33 mouse cellular contexts compared by ENCODE assay signal in genomic region chr8:105993226-105993625, GRCm38 (mm10). TPM values are rescaled to one million over a fixed set of nuclear protein-coding genes. Genes with fewer than 3 reads are reported as not detected.
DNase-seq lines count a peak whose midpoint lies in the region; ATAC-seq and TF ChIP-seq lines count a peak whose summit lies in the region.
"Had no signal": no experiment of that assay in that cellular context is flagged by ENCODE, and none has a peak within 500 bp of the region (broad histone marks: within the 10 kb centered on the region; RNA-seq: fewer than 3 reads in every experiment).

No protein-coding gene starts in this region.

- H3K36me3 ChIP-seq in liver, embryonic 14.5 days (replicated peaks; ENCODE audit: control insufficient read depth, insufficient read depth, low read depth): no peaks in the 10 kb centered on the region
- H3K36me3 ChIP-seq in CH12.LX (replicated peaks in 1 of 2; ENCODE audit: control insufficient read depth in 1 of 2, insufficient read depth in 1 of 2, low read length in 1 of 2): no peaks in the 10 kb centered on the region
- H3K36me3 ChIP-seq in liver, embryonic 16.5 days (ENCODE audit: control insufficient read depth, insufficient read depth): no peaks in the 10 kb centered on the region
- H3K36me3 ChIP-seq: embryonic facial prominence, embryonic 10.5 days; embryonic facial prominence, embryonic 13.5 days; forebrain, embryonic 12.5 days; forebrain, embryonic 15.5 days; G1E; heart, embryonic 13.5 days had no signal

- no peaks in the 10 kb centered on the region for H3K79me2 ChIP-seq in CH12.LX (replicated peaks; ENCODE audit: control insufficient read depth, extremely low read depth, insufficient read depth, poor library complexity, severe bottlenecking)

- TF ChIP-seq EP300 in liver, embryonic 14.5 days (IDR thresholded peaks at IDR 0.05; ENCODE audit: low read depth): no peak
- TF ChIP-seq EP300 in CH12.LX (IDR thresholded peaks at IDR 0.05; ENCODE audit: low read length): no peak

- no peak for DNase-seq in liver, embryonic 14.5 days (ENCODE audit: low read depth in 3 of 3, low spot score in 3 of 3)
- no peak for DNase-seq in liver
- DNase-seq in CH12.LX (ENCODE audit: extremely low read depth): no peak
- no peak for DNase-seq in adrenal gland, postnatal 25 days
- DNase-seq in cerebellum, postnatal 36 days: no peak
- DNase-seq: adrenal gland, postnatal 10 days; cerebellum, adult 11 months; cerebellum, adult 2 months; cerebellum, adult 9-11 months; cerebellum, postnatal 25 days; embryo, embryonic 11 days; gastrocnemius, postnatal 25 days; heart, adult 18-20 months; heart, postnatal 14 days; heart, postnatal 4 days had no signal

- no peaks in the 10 kb centered on the region; the same call in 1 of the 2 replicates for H3K27me3 ChIP-seq in liver, embryonic 14.5 days (ENCODE audit: control insufficient read depth, insufficient read depth, low read length)
- peaks cover 2% of the 10 kb centered on the region for H3K27me3 ChIP-seq in CH12.LX (replicated peaks)
- H3K27me3 ChIP-seq in liver, embryonic 16.5 days (ENCODE audit: control insufficient read depth, insufficient read depth, low read depth, low read length): peaks cover 4% of the 10 kb centered on the region; the same call in 1 of the 2 replicates
- H3K27me3 ChIP-seq: embryonic facial prominence, embryonic 13.5 days; forebrain, embryonic 12.5 days; forebrain, embryonic 15.5 days; Patski had no signal

- no peak for TF ChIP-seq RAD21 in CH12.LX (IDR thresholded peaks at IDR 0.05; ENCODE audit: low read depth, low read length)

- ATAC-seq in liver, embryonic 14.5 days (ENCODE audit: insufficient read depth): peak; percentile 29; the same call in 1 of the 2 replicates
- peak; percentile 82 for ATAC-seq in liver, embryonic 16.5 days (ENCODE audit: low read depth)
- ATAC-seq: forebrain, embryonic 15.5 days; hindbrain, postnatal 0 days; Patski had no signal

- no peak overlapping the region for H3K27ac ChIP-seq in liver, embryonic 14.5 days
- H3K27ac ChIP-seq in CH12.LX (ENCODE audit: insufficient read depth, low read depth): no peak overlapping the region
- 0 out of 2 replicates have a peak overlapping the region, but pooled peaks have one; percentile 16 for H3K27ac ChIP-seq in liver, embryonic 16.5 days (ENCODE audit: low read length)
- H3K27ac ChIP-seq: embryonic facial prominence, embryonic 10.5 days; embryonic facial prominence, embryonic 13.5 days; forebrain, embryonic 12.5 days; forebrain, embryonic 15.5 days; heart, embryonic 13.5 days; hindbrain, embryonic 14.5 days; hindbrain, postnatal 0 days had no signal

- no peak for TF ChIP-seq POLR2A in CH12.LX (IDR thresholded peaks at IDR 0.05; ENCODE audit: low read depth, low read length)

- H3K4me3 ChIP-seq in liver, embryonic 14.5 days (ENCODE audit: insufficient read depth in 1 of 2, low read depth in 2 of 2, low read length in 2 of 2): no peak overlapping the region
- no peak overlapping the region for H3K4me3 ChIP-seq in CH12.LX (replicated peaks in 1 of 3; ENCODE audit: low read depth in 2 of 3, low read length in 2 of 3, poor library complexity in 1 of 3)
- no peak overlapping the region for H3K4me3 ChIP-seq in liver, embryonic 16.5 days (ENCODE audit: low read depth, low read length)
- H3K4me3 ChIP-seq: embryonic facial prominence, embryonic 10.5 days; embryonic facial prominence, embryonic 13.5 days; erythroblast, embryonic 14.5 days; forebrain, embryonic 12.5 days; forebrain, embryonic 15.5 days; heart, embryonic 13.5 days had no signal

- dilution Hi-C loops in CH12.LX (cut with MboI; ENCODE audit: extremely low pct_ligation_motif_present, extremely low pct_unique_long_range_greater_than_20kb, low sequenced_read_pairs): no loop called here

- WGBS in liver, embryonic 14.5 days (ENCODE audit: insufficient replicate concordance): 58% methylated on average over 4 of the region's 4 CpGs
- WGBS in liver, embryonic 16.5 days (ENCODE audit: insufficient replicate concordance): 50% methylated on average over 4 of the region's 4 CpGs

- H3K4me1 ChIP-seq in liver, embryonic 14.5 days (replicated peaks; ENCODE audit: control insufficient read depth in 2 of 2, insufficient read depth in 2 of 2, low read length in 1 of 2): peaks cover 0 to 3% of the 10 kb centered on the region in 2 experiments; a peak in 1 of 4 replicates
- peaks cover 16 to 44% of the 10 kb centered on the region in 2 experiments for H3K4me1 ChIP-seq in CH12.LX (ENCODE audit: control insufficient read depth in 1 of 2, insufficient read depth in 2 of 2)
- peaks cover 11% of the 10 kb centered on the region for H3K4me1 ChIP-seq in liver, embryonic 16.5 days (ENCODE audit: control insufficient read depth, low read depth, low read length)
- H3K4me1 ChIP-seq: embryonic facial prominence, embryonic 13.5 days; forebrain, embryonic 12.5 days had no signal

- in situ Hi-C loops in CH12.LX (cut with MboI; ENCODE audit: low pct_ligation_motif_present, low pct_unique_long_range_greater_than_20kb, low sequenced_read_pairs): loop anchor here (5.0 kb wide), 1 partner anchor 34 kb away; no protein-coding TSS in a partner anchor

- no peaks in the 10 kb centered on the region for H3K9me3 ChIP-seq in liver, embryonic 14.5 days (ENCODE audit: control insufficient read depth, low read length)
- H3K9me3 ChIP-seq in CH12.LX (replicated peaks; ENCODE audit: low read length): no peaks in the 10 kb centered on the region
- no peaks in the 10 kb centered on the region for H3K9me3 ChIP-seq in liver, embryonic 16.5 days (replicated peaks; ENCODE audit: control insufficient read depth, low read length)
- H3K9me3 ChIP-seq: embryonic facial prominence, embryonic 10.5 days; embryonic facial prominence, embryonic 13.5 days; forebrain, embryonic 12.5 days; forebrain, embryonic 15.5 days; G1E; heart, embryonic 13.5 days had no signal

- no peak overlapping the region for H3K9ac ChIP-seq in liver, embryonic 14.5 days (replicated peaks)
- H3K9ac ChIP-seq in CH12.LX (ENCODE audit: insufficient read depth, low read depth): no peak overlapping the region
- H3K9ac ChIP-seq in liver, embryonic 16.5 days (ENCODE audit: low read depth, low read length): no peak overlapping the region
- H3K9ac ChIP-seq: embryonic facial prominence, embryonic 13.5 days; forebrain, embryonic 12.5 days; forebrain, embryonic 15.5 days; heart, embryonic 13.5 days; hindbrain, embryonic 14.5 days had no signal

- TF ChIP-seq CTCF in liver, embryonic 14.5 days (IDR thresholded peaks at IDR 0.05; ENCODE audit: low read depth): no peak
- no peak for TF ChIP-seq CTCF in CH12.LX (conservative IDR thresholded peaks at IDR 0.05 in 1 of 2, IDR thresholded peaks at IDR 0.05 in 1 of 2; ENCODE audit: low read depth in 2 of 2, low read length in 2 of 2)

- no peak overlapping the region for H3K4me2 ChIP-seq in liver, embryonic 14.5 days (ENCODE audit: low read depth)
- H3K4me2 ChIP-seq in CH12.LX (ENCODE audit: insufficient read depth, low read depth, poor library complexity, severe bottlenecking): peak overlapping the region; percentile 83
- H3K4me2 ChIP-seq in liver, embryonic 16.5 days (ENCODE audit: low read depth, low read length): no peak overlapping the region
- H3K4me2 ChIP-seq: embryonic facial prominence, embryonic 13.5 days; forebrain, embryonic 12.5 days; forebrain, embryonic 15.5 days; heart, embryonic 13.5 days; hindbrain, embryonic 14.5 days had no signal

TF ChIP-seq in CH12.LX, 34 proteins besides CTCF, POLR2A, EP300 and RAD21 (continues in another document):
- TF ChIP-seq SMC3 (IDR thresholded peaks at IDR 0.05; ENCODE audit: low read depth, low read length) (no peak), TBP (conservative IDR thresholded peaks at IDR 0.05; ENCODE audit: low read depth, low read length) (no peak)

RNA-seq across cellular contexts. Expression of gene Dus2, which starts 2.1 kb away (rescaled TPM):
- polyA plus RNA-seq in liver, embryonic 14.5 days (2012; rRNA removed): 6.8 and 8.7 TPM in 2 replicates
- 9.8 and 10.5 TPM in 2 replicates for polyA plus RNA-seq in liver, embryonic 14.5 days (2014; fragmentation: Nextera tagmentation; extraction: Ambion mirVana)
- 20.9 and 23.2 TPM in 2 replicates for total RNA-seq in CH12.LX (2012; rRNA removed)
- total RNA-seq in CH12.LX (2014; rRNA removed): 20.7 and 23.6 TPM in 2 replicates
- polyA plus RNA-seq in CH12.LX (2012; ENCODE audit: insufficient read length, low read depth): 27.2 and 27.7 TPM in 2 replicates
- polyA plus RNA-seq in liver, embryonic 16.5 days (2015; fragmentation: Nextera tagmentation; extraction: Ambion mirVana): 10.5 and 10.9 TPM in 2 replicates
- 12.5 and 16.8 TPM in 2 replicates for total RNA-seq in adrenal gland, postnatal 25 days (2021)

RNA-seq across cellular contexts. Expression of gene Dpep2nb, which starts 12.5 kb away (rescaled TPM):
- polyA plus RNA-seq in liver, embryonic 14.5 days (2012; rRNA removed): not detected in 2 replicates
- not detected in 2 replicates for polyA plus RNA-seq in liver, embryonic 14.5 days (2014; fragmentation: Nextera tagmentation; extraction: Ambion mirVana)
- total RNA-seq in CH12.LX (2012; rRNA removed): not detected in 2 replicates
- total RNA-seq in CH12.LX (2014; rRNA removed): not detected in 2 replicates
- not detected in 2 replicates for polyA plus RNA-seq in CH12.LX (2012; ENCODE audit: insufficient read length, low read depth)
- not detected in 2 replicates for polyA plus RNA-seq in liver, embryonic 16.5 days (2015; fragmentation: Nextera tagmentation; extraction: Ambion mirVana)
- not detected in 2 replicates for total RNA-seq in adrenal gland, postnatal 25 days (2021)
- total RNA-seq: adrenal gland, adult 18-20 months; adrenal gland, postnatal 10 days; adrenal gland, postnatal 4 days; gastrocnemius, adult 8-10 months; gastrocnemius, postnatal 25 days; heart, adult 18-20 months; heart, postnatal 14 days; heart, postnatal 4 days; hindbrain, postnatal 0 days had no signal
- polyA plus RNA-seq: cerebellum, adult 2 months; embryonic facial prominence, embryonic 10.5 days; embryonic facial prominence, embryonic 13.5 days; erythroblast, embryonic 14.5 days; forebrain, embryonic 12.5 days; forebrain, embryonic 15.5 days; G1E; gonadal fat pad, adult 2 months; hindbrain, embryonic 14.5 days; hindbrain, postnatal 0 days had no signal

RNA-seq across cellular contexts. Expression of gene Dpep3, which starts 14.0 kb away (rescaled TPM):
- not detected in 2 replicates for polyA plus RNA-seq in liver, embryonic 14.5 days (2012; rRNA removed)
- not detected in 2 replicates for polyA plus RNA-seq in liver, embryonic 14.5 days (2014; fragmentation: Nextera tagmentation; extraction: Ambion mirVana)
- total RNA-seq in CH12.LX (2012; rRNA removed) (not detected in 2 replicates), CH12.LX (2014; rRNA removed) (not detected in 2 replicates)
- polyA plus RNA-seq in CH12.LX (2012; ENCODE audit: insufficient read length, low read depth): not detected in 2 replicates
- polyA plus RNA-seq in liver, embryonic 16.5 days (2015; fragmentation: Nextera tagmentation; extraction: Ambion mirVana): not detected in 2 replicates
- not detected in 2 replicates for total RNA-seq in adrenal gland, postnatal 25 days (2021)
- total RNA-seq: adrenal gland, adult 18-20 months; adrenal gland, postnatal 10 days; adrenal gland, postnatal 4 days; gastrocnemius, adult 8-10 months; gastrocnemius, postnatal 25 days; heart, adult 18-20 months; heart, postnatal 14 days; heart, postnatal 4 days; hindbrain, postnatal 0 days had no signal
- polyA plus RNA-seq: cerebellum, adult 2 months; cortical plate, adult 2 months; embryonic facial prominence, embryonic 10.5 days; embryonic facial prominence, embryonic 13.5 days; erythroblast, embryonic 14.5 days; forebrain, embryonic 12.5 days; forebrain, embryonic 15.5 days; G1E; heart, embryonic 13.5 days; heart, embryonic 16.5 days; hindbrain, embryonic 11.5 days; hindbrain, embryonic 14.5 days; hindbrain, postnatal 0 days; Patski had no signal

RNA-seq across cellular contexts. Expression of gene Ddx28, which starts 18.5 kb away (rescaled TPM):
- 6.6 and 6.8 TPM in 2 replicates for polyA plus RNA-seq in liver, embryonic 14.5 days (2012; rRNA removed)
- polyA plus RNA-seq in liver, embryonic 14.5 days (2014; fragmentation: Nextera tagmentation; extraction: Ambion mirVana): 9.1 and 9.4 TPM in 2 replicates
- 19.8 and 23.3 TPM in 2 replicates for total RNA-seq in CH12.LX (2012; rRNA removed)
- 21.6 and 21.8 TPM in 2 replicates for total RNA-seq in CH12.LX (2014; rRNA removed)
- 15.5 and 16.3 TPM in 2 replicates for polyA plus RNA-seq in CH12.LX (2012; ENCODE audit: insufficient read length, low read depth)
- polyA plus RNA-seq in liver, embryonic 16.5 days (2015; fragmentation: Nextera tagmentation; extraction: Ambion mirVana): 8.7 and 9.6 TPM in 2 replicates
- 14.7 and 17.9 TPM in 2 replicates for total RNA-seq in adrenal gland, postnatal 25 days (2021)

RNA-seq across cellular contexts. Expression of gene Slc12a4, which starts 27.3 kb away (rescaled TPM):
- 8.3 and 11.1 TPM in 2 replicates for polyA plus RNA-seq in liver, embryonic 14.5 days (2012; rRNA removed)
- polyA plus RNA-seq in liver, embryonic 14.5 days (2014; fragmentation: Nextera tagmentation; extraction: Ambion mirVana): 6.9 and 8.9 TPM in 2 replicates
- total RNA-seq in CH12.LX (2012; rRNA removed): 9.4 and 9.7 TPM in 2 replicates
- total RNA-seq in CH12.LX (2014; rRNA removed): 2.8 and 4.2 TPM in 2 replicates
- 7.2 and 8.1 TPM in 2 replicates for polyA plus RNA-seq in CH12.LX (2012; ENCODE audit: insufficient read length, low read depth)
- polyA plus RNA-seq in liver, embryonic 16.5 days (2015; fragmentation: Nextera tagmentation; extraction: Ambion mirVana): 11.1 and 12.0 TPM in 2 replicates
- total RNA-seq in adrenal gland, postnatal 25 days (2021): 40.6 and 43.5 TPM in 2 replicates
